Mouse (Mus musculus) midbrain, embryonic 13.5 days (tissue): Measurements from ENCODE around the gene Grm5. TPM values are rescaled to one million over a fixed set of nuclear protein-coding genes. Genes with fewer than 3 reads are reported as not detected.

ENCODE experiments used
- ATAC-seq: fragments of 200-750 bp; cut with Nextera tagmentation; 2 replicates; pipeline ENCODE4 v1.8.0; 2017; ENCODE audit warnings: mild to moderate bottlenecking, moderate TSS enrichment, moderate library complexity
- H3K27ac ChIP-seq: fragments of 300-500 bp; sonication (generic); 2 replicates; pipeline ENCODE4 v1.5.1; 2015; ENCODE audit warnings: inconsistent platforms, mild to moderate bottlenecking, moderate library complexity
- H3K27me3 ChIP-seq: fragments of 300-500 bp; sonication (generic); 2 replicates; pipeline ENCODE4 v1.6.1; 2015; ENCODE audit warnings: mild to moderate bottlenecking, inconsistent platforms
- H3K36me3 ChIP-seq: fragments of 300-500 bp; sonication (generic); 2 replicates; pipeline ENCODE4 v1.6.1; 2015; ENCODE audit warnings: mild to moderate bottlenecking, inconsistent platforms
- H3K4me1 ChIP-seq: fragments of 300-500 bp; sonication (generic); replicated peaks from 2 replicates; pipeline ENCODE4 v1.6.1; 2015; ENCODE audit warnings: inconsistent platforms
- H3K4me2 ChIP-seq: fragments of 300-500 bp; sonication (generic); replicated peaks from 2 replicates; pipeline ENCODE4 v1.6.1; 2015; ENCODE audit warnings: moderate library complexity, mild to moderate bottlenecking, inconsistent platforms
- H3K4me3 ChIP-seq: fragments of 300-500 bp; sonication (generic); replicated peaks from 2 replicates; pipeline ENCODE4 v1.5.1; 2015; ENCODE audit warnings: mild to moderate bottlenecking, inconsistent platforms
- H3K9ac ChIP-seq: fragments of 300-500 bp; sonication (generic); replicated peaks from 2 replicates; pipeline ENCODE4 v1.6.1; 2015; ENCODE audit warnings: mild to moderate bottlenecking, inconsistent platforms
- H3K9me3 ChIP-seq: fragments of 300-500 bp; sonication (generic); 2 replicates; pipeline ENCODE4 v1.6.1; 2016; ENCODE audit warnings: mild to moderate bottlenecking, inconsistent platforms
- WGBS: fragments of 180-500 bp; shearing (Covaris S2); methylation state at CpG from one replicate; pipeline ENCODE4 v1.1.7; 2015; 5-methylcytosine and 5-hydroxymethylcytosine counted together
- polyA plus RNA-seq: library from polyadenylated mRNA; unstranded; fragments of >200 nt; fragmentation: Nextera tagmentation; extraction: Ambion mirVana; gene quantifications from 2 replicates; pipeline ENCODE4 v1.2.1, GENCODE M21; 2015

Grm5 gene
- polyA plus RNA-seq, 1 experiment from 2014 or later, result 9.9 TPM

- no peak overlapping the region for H3K4me3 ChIP-seq
- no peaks in the 10 kb centered on the region for H3K36me3 ChIP-seq
- H3K27me3 ChIP-seq, result no peaks in the 10 kb centered on the region
- no peaks in the 10 kb centered on the region for H3K9me3 ChIP-seq
- H3K27ac ChIP-seq, result no peak overlapping the region
- H3K9ac ChIP-seq, result no peak overlapping the region
- 41% methylated on average over 1 of the region's 1 CpGs for WGBS
- no peak for ATAC-seq
- 0 out of 2 replicates have a peak, but pooled peaks cover 3% of the 10 kb centered on the region for H3K4me1 ChIP-seq
- no peak overlapping the region for H3K4me2 ChIP-seq
Measured at GRCm38 (mm10) chr7:87937415-87937814, 353.4 kb downstream of the Grm5 start.

DNA sequence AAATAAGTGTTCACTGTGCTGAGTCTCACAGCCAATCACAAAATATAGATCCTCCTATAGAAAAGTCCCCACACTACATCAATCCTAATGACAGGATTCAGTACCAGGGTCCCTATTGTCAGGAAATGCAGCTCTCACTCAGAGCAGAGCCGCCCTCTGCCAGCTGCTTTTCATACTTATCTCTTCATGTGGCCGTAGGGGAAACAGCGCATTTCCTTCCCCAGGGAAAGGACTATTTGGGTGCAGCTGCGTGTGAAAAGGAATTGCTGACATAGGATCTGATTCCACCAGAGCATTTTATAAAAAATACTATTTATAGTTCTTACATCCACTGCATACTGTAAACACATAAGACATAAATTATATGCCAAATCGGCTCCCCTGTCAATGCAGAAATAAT is 354.3 kb downstream of the Grm5 start:
- Histone ChIP-seq H3K27ac (no peak overlapping the region), H3K36me3 (no peaks in the 10 kb centered on the region), H3K9me3 (no peaks in the 10 kb centered on the region), H3K27me3 (no peaks in the 10 kb centered on the region), H3K4me1 (0 out of 2 replicates have a peak, but pooled peaks cover 3% of the 10 kb centered on the region), H3K9ac (no peak overlapping the region), H3K4me2 (no peak overlapping the region), H3K4me3 (no peak overlapping the region)
- peak; percentile 53 for ATAC-seq
- WGBS, result 33% methylated on average over 5 of the region's 5 CpGs

- WGBS, result 93% methylated on average over 1 of the region's 1 CpGs
- H3K4me3 ChIP-seq, result no peak overlapping the region
Measured at GRCm38 (mm10) chr7:87950205-87950604, 366.2 kb downstream of the Grm5 start.

DNA sequence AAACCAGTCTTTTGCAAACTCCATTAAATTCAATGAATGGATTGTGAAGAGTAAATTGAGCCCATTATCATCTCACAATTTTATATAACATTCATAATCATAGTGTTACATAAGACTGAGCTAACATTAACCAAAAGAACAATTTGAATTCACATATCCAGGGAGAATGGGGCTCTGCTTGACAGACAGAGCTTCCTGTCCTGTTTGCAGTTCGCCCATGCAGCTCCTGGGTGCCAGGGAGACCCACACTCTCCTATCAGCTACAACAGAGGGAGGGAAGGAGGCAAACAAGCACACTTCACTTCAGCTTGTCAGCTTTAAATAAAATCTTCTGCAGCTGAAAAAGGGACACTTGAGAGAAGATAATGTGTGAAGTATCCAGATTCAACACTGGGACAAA is 389.2 kb downstream of the Grm5 start:
- Histone ChIP-seq H3K36me3 (no peaks in the 10 kb centered on the region), H3K4me3 (no peak overlapping the region), H3K27ac (no peak overlapping the region), H3K27me3 (no peaks in the 10 kb centered on the region), H3K4me2 (no peak overlapping the region), H3K9ac (no peak overlapping the region), H3K4me1 (no peaks in the 10 kb centered on the region), H3K9me3 (no peaks in the 10 kb centered on the region)
- whole genome bisulfite sequencing, result 33% methylated on average over 1 of the region's 1 CpGs
- ATAC-seq, result no peak

More at GRCm38 (mm10) chr7:87950205-87950604, 366.2 kb downstream of the Grm5 start:
- Histone ChIP-seq H3K4me1 (no peaks in the 10 kb centered on the region), H3K4me2 (no peak overlapping the region), H3K9me3 (no peaks in the 10 kb centered on the region), H3K27me3 (no peaks in the 10 kb centered on the region), H3K36me3 (no peaks in the 10 kb centered on the region), H3K9ac (no peak overlapping the region), H3K27ac (no peak overlapping the region)
- ATAC-seq, result no peak

DNA sequence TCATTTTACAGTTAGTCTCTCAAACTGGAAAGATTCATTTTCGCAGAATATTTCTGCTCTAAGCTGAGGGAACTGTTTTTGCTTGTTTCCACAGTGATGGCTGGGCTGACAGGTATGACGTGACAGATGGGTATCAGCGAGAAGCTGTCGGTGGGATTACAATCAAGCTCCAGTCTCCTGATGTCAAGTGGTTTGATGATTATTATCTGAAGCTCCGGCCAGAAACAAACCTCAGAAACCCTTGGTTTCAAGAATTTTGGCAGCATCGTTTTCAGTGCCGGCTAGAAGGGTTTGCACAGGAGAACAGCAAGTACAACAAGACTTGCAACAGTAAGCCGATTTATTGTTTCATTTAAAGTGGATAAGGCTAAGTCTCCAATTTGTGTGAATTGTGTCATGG is 391.1 kb downstream of the Grm5 start:
- Histone ChIP-seq H3K9ac (no peak overlapping the region), H3K4me2 (no peak overlapping the region), H3K4me1 (no peaks in the 10 kb centered on the region), H3K4me3 (no peak overlapping the region), H3K36me3 (no peaks in the 10 kb centered on the region), H3K9me3 (no peaks in the 10 kb centered on the region), H3K27ac (no peak overlapping the region), H3K27me3 (no peaks in the 10 kb centered on the region)
- ATAC-seq, result no peak
- 69% methylated on average over 8 of the region's 8 CpGs for WGBS

DNA sequence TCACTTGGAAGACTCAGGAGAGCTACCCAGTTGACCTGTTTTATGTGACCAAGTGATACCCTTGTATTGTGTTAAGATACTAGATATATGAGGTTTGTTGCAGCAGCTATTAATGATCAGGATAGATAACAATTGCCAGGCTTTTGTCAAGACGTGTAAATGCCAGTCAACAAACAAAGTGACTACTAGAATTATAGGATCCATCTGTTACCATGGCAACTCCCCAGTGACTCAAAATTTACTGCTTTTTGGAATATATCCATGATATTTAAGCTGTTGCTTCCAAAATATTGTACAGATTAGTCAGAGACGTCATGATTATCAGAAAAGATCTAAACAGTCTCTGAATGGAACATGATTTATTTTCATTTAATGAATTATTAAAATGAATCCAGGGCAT is 399.5 kb downstream of the Grm5 start:
- WGBS, result 78% methylated on average over 2 of the region's 2 CpGs
- Histone ChIP-seq H3K9ac (no peak overlapping the region), H3K27ac (no peak overlapping the region), H3K4me2 (no peak overlapping the region), H3K36me3 (no peaks in the 10 kb centered on the region), H3K4me1 (no peaks in the 10 kb centered on the region), H3K27me3 (no peaks in the 10 kb centered on the region), H3K9me3 (no peaks in the 10 kb centered on the region), H3K4me3 (no peak overlapping the region)
- no peak for ATAC-seq

- no peak overlapping the region for H3K4me2 ChIP-seq
- no peak overlapping the region for H3K27ac ChIP-seq
- no peak for ATAC-seq
- H3K9me3 ChIP-seq, result no peaks in the 10 kb centered on the region
- 82% methylated on average over 3 of the region's 3 CpGs for WGBS
- no peak overlapping the region for H3K4me3 ChIP-seq
- H3K27me3 ChIP-seq, result no peaks in the 10 kb centered on the region
- no peak overlapping the region for H3K9ac ChIP-seq
- H3K36me3 ChIP-seq, result no peaks in the 10 kb centered on the region
- H3K4me1 ChIP-seq, result no peaks in the 10 kb centered on the region
Measured at GRCm38 (mm10) chr7:88014451-88014850, 430.5 kb downstream of the Grm5 start.

DNA sequence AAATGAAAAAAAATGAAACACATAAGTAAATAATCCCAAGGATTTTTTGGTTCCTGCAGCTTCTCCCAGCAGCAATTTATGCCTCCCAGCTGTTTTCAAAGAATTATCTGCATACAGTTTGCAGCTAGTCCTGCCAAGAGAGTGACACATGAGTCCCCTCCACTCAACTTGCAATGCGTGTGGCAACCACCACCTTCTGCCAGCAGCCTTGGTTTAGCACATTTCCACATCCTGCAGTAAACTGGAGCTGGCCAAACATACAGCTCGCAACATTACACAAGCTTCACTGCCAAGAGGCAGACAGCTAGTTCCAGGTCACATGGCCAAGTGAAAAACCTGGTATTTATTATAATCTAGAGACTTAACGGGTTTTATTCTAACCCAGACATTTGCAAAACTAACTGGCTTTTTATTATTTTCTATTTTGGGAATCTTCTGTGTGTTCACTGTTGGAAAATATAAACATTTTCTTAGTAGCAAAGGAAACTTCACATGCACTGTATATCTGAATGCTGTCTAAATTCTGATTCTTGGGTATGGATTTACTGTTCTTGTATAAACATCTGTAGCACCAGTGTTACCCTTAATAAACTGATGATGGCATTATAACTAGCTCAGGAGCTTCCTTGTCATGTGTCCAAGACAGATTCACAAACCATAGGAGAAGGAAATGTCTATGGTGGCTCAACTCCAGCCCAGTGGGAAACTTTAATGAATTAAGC is 443.6 kb downstream of the Grm5 start:
- 92% methylated on average over 3 of the region's 3 CpGs for WGBS
- H3K4me3 ChIP-seq, result no peak overlapping the region

DNA sequence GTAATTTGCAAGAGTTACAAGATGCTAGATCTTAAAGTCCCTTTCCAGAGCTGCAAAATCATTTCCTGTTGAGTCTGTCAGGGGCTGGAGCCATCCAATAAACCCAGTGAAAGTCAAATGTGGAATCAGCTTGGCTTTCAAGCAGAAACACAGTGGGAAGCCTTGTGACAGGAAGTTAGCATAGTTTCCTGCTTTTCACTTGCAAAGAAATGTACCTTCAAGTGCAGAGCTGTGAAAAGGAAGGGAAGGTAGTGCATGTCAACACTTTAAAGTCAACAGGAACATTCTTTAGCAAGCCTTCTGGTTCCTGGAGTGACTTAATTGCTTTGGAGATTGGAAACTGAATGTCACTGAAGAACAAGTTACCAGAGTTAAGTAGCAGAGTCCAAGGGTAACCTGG is 463.4 kb downstream of the Grm5 start:
- H3K4me3 ChIP-seq, result no peak overlapping the region
- no peaks in the 10 kb centered on the region for H3K27me3 ChIP-seq
- H3K36me3 ChIP-seq, result no peaks in the 10 kb centered on the region
- H3K4me1 ChIP-seq, result no peaks in the 10 kb centered on the region
- no peaks in the 10 kb centered on the region for H3K9me3 ChIP-seq
- no peak overlapping the region for H3K9ac ChIP-seq
- H3K27ac ChIP-seq, result no peak overlapping the region
- no peak for ATAC-seq
- no peak overlapping the region for H3K4me2 ChIP-seq

More for the DNA sequence above, 443.6 kb downstream of the Grm5 start:
- Histone ChIP-seq H3K4me2 (no peak overlapping the region), H3K4me1 (no peaks in the 10 kb centered on the region), H3K27ac (no peak overlapping the region), H3K27me3 (no peaks in the 10 kb centered on the region), H3K36me3 (no peaks in the 10 kb centered on the region), H3K9me3 (no peaks in the 10 kb centered on the region), H3K9ac (no peak overlapping the region)
- ATAC-seq, result no peak

- WGBS, result 71% methylated on average over 1 of the region's 1 CpGs
- Histone ChIP-seq H3K36me3 (no peaks in the 10 kb centered on the region), H3K9me3 (no peaks in the 10 kb centered on the region), H3K27ac (no peak overlapping the region), H3K9ac (no peak overlapping the region), H3K27me3 (no peaks in the 10 kb centered on the region), H3K4me2 (no peak overlapping the region), H3K4me3 (no peak overlapping the region), H3K4me1 (no peaks in the 10 kb centered on the region)
- no peak for ATAC-seq
Measured at GRCm38 (mm10) chr7:88054224-88054938, 470.4 kb downstream of the Grm5 start.

GRCm38 (mm10) chr7:88056438-88056837 is 472.5 kb downstream of the Grm5 start:
- 40% methylated on average over 2 of the region's 2 CpGs for WGBS
- H3K4me3 ChIP-seq, result no peak overlapping the region

DNA sequence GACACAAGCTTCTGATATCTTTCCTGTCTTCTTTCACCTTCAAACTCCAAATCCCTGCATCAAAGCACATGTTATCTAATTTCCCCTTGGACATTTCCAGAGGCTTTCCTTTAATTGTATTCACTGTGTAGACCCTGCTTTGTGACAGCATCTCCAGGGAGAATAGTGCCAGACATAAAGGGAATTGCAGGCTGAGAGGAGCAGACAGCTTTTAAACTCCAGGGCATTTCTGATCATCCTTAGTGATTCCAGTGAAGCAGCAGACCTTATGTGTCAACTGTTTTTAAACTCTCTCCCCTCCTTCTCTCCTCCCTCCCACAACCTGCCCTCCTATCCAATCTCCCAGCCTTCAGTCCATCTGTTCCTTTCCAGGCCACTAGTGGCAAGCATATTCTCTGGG is 507.1 kb downstream of the Grm5 start:
- H3K4me3 ChIP-seq, result no peak overlapping the region
- H3K4me2 ChIP-seq, result no peak overlapping the region
- no peaks in the 10 kb centered on the region for H3K4me1 ChIP-seq
- H3K9me3 ChIP-seq, result 0 out of 2 replicates have a peak, but pooled peaks cover 3% of the 10 kb centered on the region
- no peaks in the 10 kb centered on the region for H3K36me3 ChIP-seq
- no peak overlapping the region for H3K9ac ChIP-seq
- ATAC-seq, result peak; percentile 73
- no peak overlapping the region for H3K27ac ChIP-seq
- no peaks in the 10 kb centered on the region for H3K27me3 ChIP-seq

More at GRCm38 (mm10) chr7:88056438-88056837, 472.5 kb downstream of the Grm5 start:
- no peaks in the 10 kb centered on the region for H3K27me3 ChIP-seq
- no peak for ATAC-seq
- no peak overlapping the region for H3K27ac ChIP-seq
- no peaks in the 10 kb centered on the region for H3K4me1 ChIP-seq
- H3K4me2 ChIP-seq, result no peak overlapping the region
- no peaks in the 10 kb centered on the region for H3K36me3 ChIP-seq
- no peaks in the 10 kb centered on the region for H3K9me3 ChIP-seq
- no peak overlapping the region for H3K9ac ChIP-seq
